Mouse (Mus musculus) gonadal fat pad, adult 2 months (tissue): ENCODE results near the gene Lmntd1. TPM values are rescaled to one million over a fixed set of nuclear protein-coding genes. Genes with fewer than 3 reads are reported as not detected.

ENCODE experiments used
- DNase-seq: peaks from one replicate; pipeline ENCODE4 v3.0.0-alpha.2; 2012; ENCODE audit warnings: low read depth
- polyA plus RNA-seq: library from polyadenylated mRNA; depleted of rRNA; stranded (reverse); fragments of >200 nt; gene quantifications from 2 replicates; pipeline ENCODE4 v1.2.3, GENCODE M21; 2012

The Lmntd1 gene
- polyA plus RNA-seq, 1 experiment: 2.5 TPM

GRCm38 (mm10) chr6:145604648-145605047 is 9.5 kb downstream of the Lmntd1 start:
- DNase-seq: no peak

- DNase-seq: no peak
These were observed 10.0 kb downstream of the Lmntd1 start for GRCm38 (mm10) chr6:145604126-145604525.

GRCm38 (mm10) chr6:145598794-145599555 is 15.1 kb downstream of the Lmntd1 start:
- no peak for DNase-seq

GRCm38 (mm10) chr6:145595905-145596304 is 18.2 kb downstream of the Lmntd1 start:
- no peak for DNase-seq

- DNase-seq: no peak
These were observed 20.1 kb downstream of the Lmntd1 start for GRCm38 (mm10) chr6:145593991-145594390.

- DNase-seq: no peak
These were observed 21.6 kb downstream of the Lmntd1 start for GRCm38 (mm10) chr6:145592531-145592998.

GRCm38 (mm10) chr6:145592036-145592435 is 22.1 kb downstream of the Lmntd1 start:
- no peak for DNase-seq

- DNase-seq: no peak
These were observed 22.5 kb downstream of the Lmntd1 start for GRCm38 (mm10) chr6:145591578-145591977.

GRCm38 (mm10) chr6:145590501-145591293 is 23.4 kb downstream of the Lmntd1 start:
- DNase-seq: no peak

- DNase-seq: no peak
These were observed 28.8 kb downstream of the Lmntd1 start for GRCm38 (mm10) chr6:145585052-145585973.

GRCm38 (mm10) chr6:145581366-145582170 is 32.6 kb downstream of the Lmntd1 start:
- no peak for DNase-seq

- no peak for DNase-seq
These were observed 34.4 kb downstream of the Lmntd1 start for GRCm38 (mm10) chr6:145579761-145580160.

GRCm38 (mm10) chr6:145578457-145579185 is 35.5 kb downstream of the Lmntd1 start:
- no peak for DNase-seq

GRCm38 (mm10) chr6:145576762-145577161 is 37.4 kb downstream of the Lmntd1 start:
- DNase-seq: no peak

- no peak for DNase-seq
These were observed 40.7 kb downstream of the Lmntd1 start for GRCm38 (mm10) chr6:145573250-145574013.

- DNase-seq: no peak
These were observed 45.4 kb downstream of the Lmntd1 start for GRCm38 (mm10) chr6:145568701-145569100.

GRCm38 (mm10) chr6:145567832-145568231 is 46.3 kb downstream of the Lmntd1 start:
- no peak for DNase-seq

- DNase-seq: no peak
These were observed 46.8 kb downstream of the Lmntd1 start for GRCm38 (mm10) chr6:145567296-145567695.

- no peak for DNase-seq
These were observed 48.5 kb downstream of the Lmntd1 start for GRCm38 (mm10) chr6:145565663-145566062.
